Mouse (Mus musculus) CH12.LX (cell line): Measurements from ENCODE around the gene Map2k5. TPM values are rescaled to one million over a fixed set of nuclear protein-coding genes. Genes with fewer than 3 reads are reported as not detected.

Source experiments
- DNase-seq: peaks from one replicate; pipeline ENCODE4 v3.0.0-alpha.2; 2013; ENCODE audit errors: extremely low read depth
- H3K27ac ChIP-seq: 2 replicates; pipeline ENCODE4 v1.5.1; 2012; ENCODE audit warnings: low read depth, mild to moderate bottlenecking, control low read depth, moderate library complexity; ENCODE audit not compliant: insufficient read depth
- H3K27me3 ChIP-seq: replicated peaks from 2 replicates; pipeline ENCODE3; 2012; ENCODE audit warnings: inconsistent platforms
- H3K36me3 ChIP-seq, 2 experiments: replicated peaks in 1 of 2; 2 replicates each; pipeline versions ENCODE3 to v1.6.1; 2012; ENCODE audit warnings: inconsistent platforms in 1 of 2, low read length in 1 of 2, mild to moderate bottlenecking in 1 of 2, mixed read lengths in 1 of 2, moderate library complexity in 1 of 2; ENCODE audit not compliant: control insufficient read depth in 1 of 2, insufficient read depth in 1 of 2
- H3K4me1 ChIP-seq, 2 experiments: 2 replicates each; pipeline ENCODE4 v1.6.1; 2012; ENCODE audit warnings: inconsistent platforms in 1 of 2, moderate library complexity in 1 of 2; ENCODE audit not compliant: insufficient read depth in 2 of 2, control insufficient read depth in 1 of 2
- H3K4me2 ChIP-seq: 2 replicates; pipeline ENCODE4 v1.6.1; 2012; ENCODE audit warnings: low read depth, mild to moderate bottlenecking, control low read depth; ENCODE audit not compliant: poor library complexity, insufficient read depth, severe bottlenecking
- H3K4me3 ChIP-seq, 3 experiments: fragments of 150-350 bp in 1 of 3; sonication (generic) in 1 of 3; replicated peaks in 1 of 3; 2 replicates each; pipeline versions ENCODE3 to v1.5.1; 2011 to 2012; ENCODE audit warnings: low read depth in 2 of 3, low read length in 2 of 3, mild to moderate bottlenecking in 2 of 3, moderate library complexity in 2 of 3, control low read depth in 1 of 3, improper control_type of control experiment in 1 of 3, inconsistent platforms in 1 of 3, mixed read lengths in 1 of 3; ENCODE audit not compliant: poor library complexity in 1 of 3
- H3K79me2 ChIP-seq: replicated peaks from 2 replicates; pipeline ENCODE4 v1.6.1; 2012; ENCODE audit warnings: mild to moderate bottlenecking, moderate library complexity; ENCODE audit not compliant: control insufficient read depth, poor library complexity, insufficient read depth, severe bottlenecking; ENCODE audit errors: extremely low read depth
- H3K9ac ChIP-seq: 2 replicates; pipeline ENCODE4 v1.6.1; 2012; ENCODE audit warnings: low read depth, mild to moderate bottlenecking, control low read depth, moderate library complexity; ENCODE audit not compliant: insufficient read depth
- H3K9me3 ChIP-seq: replicated peaks from 2 replicates; pipeline ENCODE3; 2012; ENCODE audit warnings: low read length, inconsistent platforms, mixed read lengths
- BHLHE40 ChIP-seq: IDR thresholded peaks from 2 replicates; pipeline ENCODE4 v1.6.1; 2011; ENCODE audit warnings: mild to moderate bottlenecking, low read depth, low read length, improper control_type of control experiment
- CHD1 ChIP-seq: IDR thresholded peaks from 2 replicates; pipeline ENCODE4 v1.6.1; 2012; ENCODE audit warnings: low read depth, low read length, improper control_type of control experiment, inconsistent platforms
- CTCF ChIP-seq, 2 experiments: IDR thresholded peaks in 1 of 2; conservative IDR thresholded peaks in 1 of 2; 2 replicates each; pipeline ENCODE4 v1.5.1; 2011 to 2012; ENCODE audit warnings: low read depth in 2 of 2, low read length in 2 of 2, improper control_type of control experiment in 1 of 2, inconsistent platforms in 1 of 2, mild to moderate bottlenecking in 1 of 2, moderate library complexity in 1 of 2
- ELF1 ChIP-seq: IDR thresholded peaks from 2 replicates; pipeline ENCODE4 v1.6.1; 2014; ENCODE audit warnings: low read depth, mild to moderate bottlenecking, inconsistent platforms, low read length, improper control_type of control experiment
- EP300 ChIP-seq: IDR thresholded peaks from 2 replicates; pipeline ENCODE4 v1.6.1; 2011; ENCODE audit warnings: low read length, improper control_type of control experiment
- ETS1 ChIP-seq: conservative IDR thresholded peaks from 2 replicates; pipeline ENCODE4 v1.6.1; 2012; ENCODE audit warnings: low read depth, mild to moderate bottlenecking, inconsistent platforms, low read length, improper control_type of control experiment, moderate library complexity
- GABPA ChIP-seq: IDR thresholded peaks from 2 replicates; pipeline ENCODE4 v1.6.1; 2012; ENCODE audit warnings: low read depth, low read length, improper control_type of control experiment, inconsistent platforms; ENCODE audit not compliant: insufficient replicate concordance
- HCFC1 ChIP-seq: IDR thresholded peaks from 2 replicates; pipeline ENCODE4 v1.6.1; 2012; ENCODE audit warnings: low read depth, mild to moderate bottlenecking, inconsistent platforms, low read length, improper control_type of control experiment
- JUN ChIP-seq: IDR thresholded peaks from 2 replicates; pipeline ENCODE4 v1.6.1; 2011; ENCODE audit warnings: low read depth, mild to moderate bottlenecking, low read length, improper control_type of control experiment, moderate library complexity; ENCODE audit not compliant: insufficient read depth
- JUND ChIP-seq: conservative IDR thresholded peaks from 2 replicates; pipeline ENCODE4 v1.6.1; 2011; ENCODE audit warnings: low read depth, low read length, improper control_type of control experiment
- MAFK ChIP-seq: IDR thresholded peaks from 2 replicates; pipeline ENCODE4 v1.6.1; 2011; ENCODE audit warnings: low read length, improper control_type of control experiment; ENCODE audit not compliant: insufficient replicate concordance
- MAZ ChIP-seq: IDR thresholded peaks from 2 replicates; pipeline ENCODE4 v1.6.1; 2012; ENCODE audit warnings: low read depth, mild to moderate bottlenecking, inconsistent platforms, low read length, improper control_type of control experiment, moderate library complexity
- MEF2A ChIP-seq: IDR thresholded peaks from 2 replicates; pipeline ENCODE4 v1.6.1; 2014; ENCODE audit warnings: low read depth, mild to moderate bottlenecking, inconsistent platforms, low read length, improper control_type of control experiment, borderline replicate concordance
- MXI1 ChIP-seq: IDR thresholded peaks from 2 replicates; pipeline ENCODE4 v1.6.1; 2011; ENCODE audit warnings: mild to moderate bottlenecking, low read depth, low read length, improper control_type of control experiment
- MYC ChIP-seq: IDR thresholded peaks from 2 replicates; pipeline ENCODE4 v1.6.1; 2011; ENCODE audit warnings: low read depth, mild to moderate bottlenecking, improper control_type of control experiment, low read length
- NELFE ChIP-seq: IDR thresholded peaks from 2 replicates; pipeline ENCODE4 v1.6.1; 2011; ENCODE audit warnings: low read depth, low read length, improper control_type of control experiment
- PAX5 ChIP-seq: IDR thresholded peaks from 2 replicates; pipeline ENCODE4 v1.6.1; 2012; ENCODE audit warnings: low read length, inconsistent platforms, mixed read lengths
- POLR2AphosphoS2 ChIP-seq: IDR thresholded peaks from 2 replicates; pipeline ENCODE4 v1.6.1; 2011; ENCODE audit warnings: low read depth, low read length, improper control_type of control experiment
- RAD21 ChIP-seq: IDR thresholded peaks from 2 replicates; pipeline ENCODE4 v1.6.1; 2011; ENCODE audit warnings: low read depth, mild to moderate bottlenecking, low read length, improper control_type of control experiment, moderate library complexity
- RCOR1 ChIP-seq: conservative IDR thresholded peaks from 2 replicates; pipeline ENCODE4 v1.6.1; 2012; ENCODE audit warnings: low read depth, mild to moderate bottlenecking, inconsistent platforms, low read length, improper control_type of control experiment
- SIN3A ChIP-seq: IDR thresholded peaks from 2 replicates; pipeline ENCODE4 v1.6.1; 2012; ENCODE audit warnings: low read length, improper control_type of control experiment, inconsistent platforms
- TBP ChIP-seq: conservative IDR thresholded peaks from 2 replicates; pipeline ENCODE4 v1.6.1; 2011; ENCODE audit warnings: low read depth, low read length, improper control_type of control experiment
- TCF12 ChIP-seq: IDR thresholded peaks from 2 replicates; pipeline ENCODE4 v1.6.1; 2014; ENCODE audit warnings: low read depth, mild to moderate bottlenecking, inconsistent platforms, low read length, improper control_type of control experiment
- UBTF ChIP-seq: IDR thresholded peaks from 2 replicates; pipeline ENCODE4 v1.6.1; 2012; ENCODE audit warnings: low read depth, mild to moderate bottlenecking, inconsistent platforms, low read length, improper control_type of control experiment, moderate library complexity
- USF1 ChIP-seq: IDR thresholded peaks from 2 replicates; pipeline ENCODE4 v1.6.1; 2014; ENCODE audit warnings: low read depth, mild to moderate bottlenecking, inconsistent platforms, low read length, improper control_type of control experiment
- USF2 ChIP-seq: conservative IDR thresholded peaks from 2 replicates; pipeline ENCODE4 v1.6.1; 2011; ENCODE audit warnings: low read depth, low read length, improper control_type of control experiment
- ZC3H11A ChIP-seq: IDR thresholded peaks from 2 replicates; pipeline ENCODE4 v1.6.1; 2012; ENCODE audit warnings: low read depth, mild to moderate bottlenecking, inconsistent platforms, low read length, improper control_type of control experiment
- ZKSCAN1 ChIP-seq: IDR thresholded peaks from 2 replicates; pipeline ENCODE4 v1.6.1; 2012; ENCODE audit warnings: low read depth, inconsistent platforms, low read length, improper control_type of control experiment, borderline replicate concordance
- ZMIZ1 ChIP-seq: IDR thresholded peaks from 2 replicates; pipeline ENCODE4 v1.6.1; 2012; ENCODE audit warnings: low read depth, mild to moderate bottlenecking, inconsistent platforms, low read length, improper control_type of control experiment
- dilution Hi-C: fragments of 300-500 bp; cut with MboI; formaldehyde crosslinking; loops from 2 replicates; pipeline ENCODE4 v1.14.3; 2020; ENCODE audit warnings: low sequenced_read_pairs; ENCODE audit not compliant: extremely low pct_unique_long_range_greater_than_20kb, extremely low pct_ligation_motif_present
- in situ Hi-C: fragments of 300-500 bp; cut with MboI; formaldehyde crosslinking; loops from 3 replicates; pipeline ENCODE4 v1.14.3; 2019; ENCODE audit warnings: low sequenced_read_pairs, low pct_ligation_motif_present, low pct_unique_long_range_greater_than_20kb, mixed read lengths
- polyA plus RNA-seq: library from polyadenylated mRNA; unstranded; fragments of >175 nt; gene quantifications from 2 replicates; pipeline ENCODE4 v1.2.1, GENCODE M21; 2012; ENCODE audit warnings: low read depth; ENCODE audit not compliant: insufficient read length
- total RNA-seq, 2 experiments: library from RNA; depleted of rRNA; stranded (reverse); fragments of 300-350 nt in 1 of 2; fragments of >200 nt in 1 of 2; gene quantifications; 2 replicates each; pipeline ENCODE4 v1.2.3; 2012 to 2014

Map2k5 gene
- total and polyA plus RNA-seq, 3 experiments = 10.8 to 22.6 (median 11.2) TPM

DNA sequence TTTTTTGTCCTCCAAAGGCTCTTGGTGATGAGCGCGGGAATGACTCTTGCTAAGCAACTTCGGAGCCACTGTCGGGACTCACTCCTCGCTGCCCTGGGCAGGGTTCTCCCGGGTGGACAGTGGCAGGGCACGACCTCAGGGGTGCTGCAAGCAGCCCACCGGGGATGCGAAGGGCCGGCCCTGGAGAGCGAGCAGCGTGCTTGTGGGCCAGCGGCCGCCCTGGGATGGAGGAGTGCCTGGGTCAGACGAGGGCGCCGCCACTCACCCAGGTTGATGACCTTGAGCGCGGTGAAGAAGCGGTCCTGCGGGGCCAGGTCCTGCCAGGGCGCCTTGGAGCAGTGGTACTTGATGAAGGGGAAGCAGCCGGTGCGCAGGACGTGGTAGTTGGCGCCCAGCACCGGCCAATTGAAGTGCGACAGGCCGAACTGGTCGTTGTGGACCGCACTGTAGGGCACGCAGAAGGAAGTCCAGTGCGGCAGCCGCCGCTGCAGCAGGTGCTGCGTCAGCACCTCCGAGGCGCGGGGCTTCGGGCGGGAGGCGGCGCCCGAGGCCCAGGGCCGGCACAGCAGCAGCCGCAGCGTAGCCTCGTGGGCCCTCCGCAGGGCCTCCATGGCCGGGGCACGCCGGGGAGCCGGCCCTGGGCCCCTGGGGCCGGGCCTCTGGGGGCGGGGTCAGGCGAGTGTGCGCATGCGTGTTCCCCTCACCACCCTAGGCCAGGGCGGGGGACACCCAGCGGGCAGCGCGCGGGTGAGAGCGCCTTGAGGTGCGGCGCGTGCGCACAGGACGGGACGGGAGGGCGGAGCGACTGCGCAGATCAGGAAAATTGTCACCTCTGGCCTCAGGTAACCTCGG is 21.1 kb upstream of the Map2k5 start, which contains the start of gene 2300009A05Rik (continued):
- TF ChIP-seq GABPA = no peak
- no peak; the same call in 1 of the 2 replicates for TF ChIP-seq MEF2A
- peak; percentile 88; the same call in 1 of the 2 replicates for TF ChIP-seq MXI1
- TF ChIP-seq MYC = no peak; the same call in 1 of the 2 replicates
- no peak for TF ChIP-seq PAX5
- no peak; the same call in 1 of the 2 replicates for TF ChIP-seq CHD1
- no peak for TF ChIP-seq USF1
- TF ChIP-seq UBTF = peak; percentile 97
- TF ChIP-seq ZC3H11A = no peak
- TF ChIP-seq TBP = peak; percentile 66; the same call in 1 of the 2 replicates
- TF ChIP-seq RCOR1 = no peak
- no peak for TF ChIP-seq JUN
- no peak; the same call in none of the 2 replicates for TF ChIP-seq RAD21
- peak; percentile 72 for TF ChIP-seq HCFC1
- no peak for TF ChIP-seq USF2
- peak; percentile 65 for TF ChIP-seq BHLHE40
- peak; percentile 88 for TF ChIP-seq POLR2AphosphoS2
- peak; percentile 40; the same call in 1 of the 2 replicates for TF ChIP-seq ELF1

DNA sequence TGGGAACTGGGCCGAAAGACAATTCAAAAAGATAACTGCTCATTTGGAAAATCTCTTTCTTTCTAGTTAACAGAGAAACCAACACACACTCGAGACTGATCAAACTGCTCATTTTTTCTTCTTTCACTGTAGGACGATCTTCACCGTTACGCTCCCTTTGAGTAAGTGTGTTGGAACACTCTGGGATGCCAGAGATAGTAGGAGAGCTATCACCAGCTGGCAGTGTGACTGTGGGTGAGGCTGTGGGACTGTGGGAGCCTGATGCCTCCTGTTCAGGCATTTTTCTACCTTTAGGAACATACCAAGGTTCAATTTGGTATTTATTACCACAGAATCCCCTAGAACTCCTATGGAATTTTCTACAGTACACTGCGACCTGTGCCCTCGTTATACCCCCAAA is 17.9 kb upstream of the Map2k5 start:
- dilution Hi-C loops = no loop called here
- H3K4me3 ChIP-seq = no peak overlapping the region
- peaks cover 2 to 22% of the 10 kb centered on the region in 2 experiments; a peak in 2 of 4 replicates for H3K4me1 ChIP-seq
- in situ Hi-C loops = loop anchor here (25.0 kb wide), 1 partner anchor 583 kb away; the partner anchor contains the start of gene Fem1b
- peaks cover 0 to 3% of the 10 kb centered on the region in 2 experiments for H3K36me3 ChIP-seq
- DNase-seq = no peak
- H3K9ac ChIP-seq = no peak overlapping the region
- no peak overlapping the region for H3K4me2 ChIP-seq
- no peak overlapping the region for H3K27ac ChIP-seq
- no peaks in the 10 kb centered on the region; the same call in none of the 2 replicates for H3K79me2 ChIP-seq
- TF ChIP-seq NELFE (no peak), RAD21 (no peak), ZKSCAN1 (no peak), PAX5 (no peak), ELF1 (no peak), CHD1 (no peak), GABPA (no peak), EP300 (no peak), HCFC1 (no peak), SIN3A (no peak), UBTF (no peak), MAZ (no peak), JUND (no peak), ZMIZ1 (no peak), ETS1 (no peak), TCF12 (no peak), MAFK (no peak), CTCF (conservative IDR thresholded peaks at IDR 0.05 in 1 of 2, IDR thresholded peaks at IDR 0.05 in 1 of 2; ENCODE audit: low read depth in 2 of 2, low read length in 2 of 2) (no peak)
- H3K27me3 ChIP-seq = no peaks in the 10 kb centered on the region
- H3K9me3 ChIP-seq = no peaks in the 10 kb centered on the region
